13 mouse cellular contexts compared by ENCODE assay signal in the genomic region with DNA sequence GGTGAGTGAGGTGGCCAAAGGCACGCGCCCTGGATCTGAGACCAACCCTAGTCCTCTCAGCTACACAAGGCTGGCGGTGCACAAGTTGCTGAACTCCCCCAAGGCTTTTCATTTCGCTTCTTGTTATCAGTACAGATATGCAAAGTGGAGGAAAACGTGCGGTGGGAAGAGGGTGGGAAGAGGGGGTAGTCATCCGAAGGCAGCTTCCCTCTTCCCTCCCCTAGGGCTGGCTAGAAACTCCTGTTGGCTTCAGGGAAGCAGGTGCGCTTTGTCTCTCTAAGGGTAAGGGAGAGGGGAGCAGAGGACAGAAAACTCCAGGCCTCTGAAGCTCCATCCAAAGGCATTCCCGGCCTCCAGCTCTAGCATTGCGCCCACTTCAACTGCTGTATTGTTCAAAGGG. TPM values are rescaled to one million over a fixed set of nuclear protein-coding genes. Genes with fewer than 3 reads are reported as not detected.
DNase-seq lines count a peak whose midpoint lies in the region; ATAC-seq and TF ChIP-seq lines count a peak whose summit lies in the region.
"Had no signal": no experiment of that assay in that cellular context is flagged by ENCODE, and none has a peak within 500 bp of the region (broad histone marks: within the 10 kb centered on the region; RNA-seq: fewer than 3 reads in every experiment).

No protein-coding gene starts in this region.

- WGBS in heart, embryonic 11.5 days (ENCODE audit: insufficient replicate concordance) = 20% methylated on average over 10 of the region's 10 CpGs
- WGBS in embryonic facial prominence, embryonic 10.5 days = 36% methylated on average over 10 of the region's 10 CpGs
- 55% methylated on average over 10 of the region's 10 CpGs for WGBS in liver, embryonic 16.5 days (ENCODE audit: insufficient replicate concordance)

- H3K27ac ChIP-seq in heart, embryonic 11.5 days (ENCODE audit: low read depth, low read length) = no peak overlapping the region
- peak overlapping the region; percentile 92 for H3K27ac ChIP-seq in ES-E14 (ENCODE audit: insufficient read depth, low read depth, low read length, poor library complexity, severe bottlenecking)
- no peak overlapping the region for H3K27ac ChIP-seq in embryonic facial prominence, embryonic 10.5 days (replicated peaks)
- H3K27ac ChIP-seq in liver, embryonic 16.5 days (ENCODE audit: low read length) = peak overlapping the region; percentile 5; the same call in 1 of the 2 replicates
- H3K27ac ChIP-seq in left cerebral cortex, adult 2 months = no peak overlapping the region
- H3K27ac ChIP-seq: hindbrain, embryonic 10.5 days; limb, embryonic 15.5 days had no signal

- no peak for DNase-seq in heart, postnatal 25 days (ENCODE audit: low spot score)
- DNase-seq in ES-E14 (ENCODE audit: low read depth, low spot score) = no peak
- DNase-seq in embryonic facial prominence, embryonic 10.5 days (ENCODE audit: low spot score) = no peak
- no peak for DNase-seq in cerebellum, postnatal 10 days
- no peak for DNase-seq in left cerebral cortex, adult 2 months (ENCODE audit: extremely low spot score in 1 of 2, low spot score in 2 of 2)
- DNase-seq: cerebellum, adult 8-10 months; kidney, adult 2 months; lung, postnatal 36 days had no signal

- intact Hi-C loops in heart, postnatal 25 days (cut with DNase I) = no loop called here
- intact Hi-C loops in left cerebral cortex, adult 2 months (cut with DNase I) = loop anchor here (5.0 kb wide), 1 partner anchor 255 kb away; no protein-coding TSS in a partner anchor

- H3K9me3 ChIP-seq in heart, embryonic 11.5 days (replicated peaks; ENCODE audit: control insufficient read depth, low read length) = no peaks in the 10 kb centered on the region
- no peaks in the 10 kb centered on the region for H3K9me3 ChIP-seq in ES-E14 (ENCODE audit: control insufficient read depth, insufficient read depth, low read depth, low read length)
- no peaks in the 10 kb centered on the region for H3K9me3 ChIP-seq in embryonic facial prominence, embryonic 10.5 days
- no peaks in the 10 kb centered on the region for H3K9me3 ChIP-seq in liver, embryonic 16.5 days (replicated peaks; ENCODE audit: control insufficient read depth, low read length)
- H3K9me3 ChIP-seq: hindbrain, embryonic 10.5 days; limb, embryonic 15.5 days had no signal

- peaks cover 28% of the 10 kb centered on the region for H3K4me1 ChIP-seq in heart, embryonic 11.5 days (ENCODE audit: control insufficient read depth, insufficient read depth, low read length)
- H3K4me1 ChIP-seq in ES-E14 (ENCODE audit: control insufficient read depth in 2 of 2, insufficient read depth in 2 of 2, low read length in 2 of 2, poor library complexity in 1 of 2) = peaks cover 10 to 12% of the 10 kb centered on the region in 2 experiments
- H3K4me1 ChIP-seq in embryonic facial prominence, embryonic 10.5 days = peaks cover 49% of the 10 kb centered on the region
- H3K4me1 ChIP-seq in liver, embryonic 16.5 days (ENCODE audit: control insufficient read depth, low read depth, low read length) = peaks cover 54% of the 10 kb centered on the region

- H3K36me3 ChIP-seq in heart, embryonic 11.5 days (ENCODE audit: control insufficient read depth, insufficient read depth, low read length) = no peaks in the 10 kb centered on the region
- H3K36me3 ChIP-seq in ES-E14 (ENCODE audit: control insufficient read depth, insufficient read depth, low read length, poor library complexity, severe bottlenecking) = peaks cover 35% of the 10 kb centered on the region
- H3K36me3 ChIP-seq in embryonic facial prominence, embryonic 10.5 days (replicated peaks) = 0 out of 2 replicates have a peak, but pooled peaks cover 10% of the 10 kb centered on the region
- H3K36me3 ChIP-seq in liver, embryonic 16.5 days (ENCODE audit: control insufficient read depth, insufficient read depth) = peaks cover 28% of the 10 kb centered on the region
- H3K36me3 ChIP-seq: hindbrain, embryonic 10.5 days; limb, embryonic 15.5 days had no signal

- H3K27me3 ChIP-seq in heart, embryonic 11.5 days (ENCODE audit: control insufficient read depth, insufficient read depth, low read length) = peaks cover 13% of the 10 kb centered on the region
- peaks cover 60% of the 10 kb centered on the region for H3K27me3 ChIP-seq in embryonic facial prominence, embryonic 10.5 days (replicated peaks; ENCODE audit: low read depth, poor library complexity, severe bottlenecking)
- H3K27me3 ChIP-seq in liver, embryonic 16.5 days (ENCODE audit: control insufficient read depth, insufficient read depth, low read depth, low read length) = peaks cover 12% of the 10 kb centered on the region

- ATAC-seq in heart, embryonic 11.5 days (replicated peaks; ENCODE audit: insufficient number of reproducible peaks, low FRiP score, low TSS enrichment) = no peak
- ATAC-seq in liver, embryonic 16.5 days (ENCODE audit: low read depth) = no peak
- ATAC-seq: midbrain, embryonic 16.5 days had no signal

- 0 out of 2 replicates have a peak overlapping the region, but pooled peaks have one; percentile 3 for H3K9ac ChIP-seq in heart, embryonic 11.5 days (ENCODE audit: low read depth, low read length)
- peak overlapping the region; percentile 61 for H3K9ac ChIP-seq in ES-E14 (ENCODE audit: insufficient read depth, low read depth, low read length, poor library complexity, severe bottlenecking)
- peak overlapping the region; percentile 0; the same call in 1 of the 2 replicates for H3K9ac ChIP-seq in liver, embryonic 16.5 days (ENCODE audit: low read depth, low read length)
- H3K9ac ChIP-seq: limb, embryonic 15.5 days had no signal

- TF ChIP-seq CTCF in left cerebral cortex, adult 2 months (IDR thresholded peaks at IDR 0.05) = no peak

- in situ Hi-C loops in ES-E14 (cut with MboI; ENCODE audit: low sequenced_read_pairs in 2 of 2, unreplicated experiment in 2 of 2) = no loop called here

- peak overlapping the region; percentile 1; the same call in 1 of the 2 replicates for H3K4me3 ChIP-seq in heart, embryonic 11.5 days (ENCODE audit: low read depth, low read length)
- peak overlapping the region; percentile 56 to 97 for H3K4me3 ChIP-seq in ES-E14 (ENCODE audit: insufficient read depth in 1 of 2, low read depth in 1 of 2, low read length in 2 of 2, poor library complexity in 1 of 2, severe bottlenecking in 1 of 2)
- H3K4me3 ChIP-seq in embryonic facial prominence, embryonic 10.5 days = peak overlapping the region; percentile 71; the same call in 1 of the 2 replicates
- H3K4me3 ChIP-seq in liver, embryonic 16.5 days (ENCODE audit: low read depth, low read length) = no peak overlapping the region
- no peak overlapping the region for H3K4me3 ChIP-seq in left cerebral cortex, adult 2 months
- H3K4me3 ChIP-seq: hindbrain, embryonic 10.5 days; limb, embryonic 15.5 days had no signal

- peak overlapping the region; percentile 55 for H3K4me2 ChIP-seq in heart, embryonic 11.5 days
- 0 out of 2 replicates have a peak overlapping the region, but pooled peaks have one; percentile 90 for H3K4me2 ChIP-seq in liver, embryonic 16.5 days (ENCODE audit: low read depth, low read length)
- H3K4me2 ChIP-seq: limb, embryonic 15.5 days had no signal

TF ChIP-seq in ES-E14, 5 proteins besides CTCF, POLR2A, EP300 and RAD21:
- TF ChIP-seq ZNF384 (IDR thresholded peaks at IDR 0.05; ENCODE audit: low read depth, low read length) = no peak
- TF ChIP-seq ZC3H11A (IDR thresholded peaks at IDR 0.05; ENCODE audit: borderline replicate concordance, low read depth, low read length) = no peak
- TF ChIP-seq HCFC1 (IDR thresholded peaks at IDR 0.05; ENCODE audit: borderline replicate concordance, insufficient read depth, low read length) = no peak
- TF ChIP-seq MAFK (IDR thresholded peaks at IDR 0.05; ENCODE audit: insufficient read depth, low read depth, low read length) = no peak
- no peak for TF ChIP-seq CHD2 (IDR thresholded peaks at IDR 0.05; ENCODE audit: low read depth, low read length)

RNA-seq across cellular contexts. Expression of a gene that starts 5.4 kb away (rescaled TPM):
- polyA plus RNA-seq in heart, embryonic 11.5 days (2014; fragmentation: Nextera tagmentation; extraction: Ambion mirVana) = 1.4 and 2.2 TPM in 2 replicates
- total RNA-seq in heart, postnatal 25 days (2021) = 1 to 10 TPM; 4.0 to 5.8 TPM
- total RNA-seq in ES-E14 (2012; rRNA removed) = 84.7 and 142 TPM in 2 replicates
- 1.8 and 2.0 TPM in 2 replicates for polyA plus RNA-seq in embryonic facial prominence, embryonic 10.5 days (2016; fragmentation: Nextera tagmentation; extraction: Ambion mirVana)
- 1.9 and 2.2 TPM in 2 replicates for polyA plus RNA-seq in liver, embryonic 16.5 days (2015; fragmentation: Nextera tagmentation; extraction: Ambion mirVana)
- total RNA-seq in left cerebral cortex, adult 2 months (2021) = 1 to 10 TPM in 1 of 2 experiments, under 1 TPM in 1; 0.93 to 1.4 TPM

RNA-seq across cellular contexts. Expression of a gene that starts 41.9 kb away (rescaled TPM):
- 6.1 and 6.8 TPM in 2 replicates for polyA plus RNA-seq in heart, embryonic 11.5 days (2014; fragmentation: Nextera tagmentation; extraction: Ambion mirVana)
- total RNA-seq in heart, postnatal 25 days (2021) = 10 to 100 TPM; 16.9 to 17.6 TPM
- total RNA-seq in ES-E14 (2012; rRNA removed) = 14.6 and 24.9 TPM in 2 replicates
- 5.8 and 6.1 TPM in 2 replicates for polyA plus RNA-seq in embryonic facial prominence, embryonic 10.5 days (2016; fragmentation: Nextera tagmentation; extraction: Ambion mirVana)
- 0.61 and 0.84 TPM in 2 replicates for polyA plus RNA-seq in liver, embryonic 16.5 days (2015; fragmentation: Nextera tagmentation; extraction: Ambion mirVana)
- 10 to 100 TPM; 19.7 to 20.2 TPM for total RNA-seq in left cerebral cortex, adult 2 months (2021)

Comparison
In these comparisons a context has a peak if more than half of its experiments do, and no peak if none do; other contexts are left out.
1. H3K27ac ChIP-seq: peak in ES-E14 (single experiment) and liver, embryonic 16.5 days (single experiment); none in heart, embryonic 11.5 days (single experiment), embryonic facial prominence, embryonic 10.5 days (single experiment) and left cerebral cortex, adult 2 months (single experiment).
2. H3K4me3 ChIP-seq: peak in heart, embryonic 11.5 days (single experiment), ES-E14 (2 of 2) and embryonic facial prominence, embryonic 10.5 days (single experiment); none in liver, embryonic 16.5 days (single experiment) and left cerebral cortex, adult 2 months (single experiment).
3. H3K9ac ChIP-seq: peak in every context shown above with its lines; median percentile 61 in ES-E14; 3 in heart, embryonic 11.5 days; 0 in liver, embryonic 16.5 days.
4. RNA of a gene that starts 5.4 kb away (total RNA-seq): 84.7 to 142 TPM in ES-E14; 4.0 to 5.8 TPM in heart, postnatal 25 days and 0.93 to 1.4 TPM in left cerebral cortex, adult 2 months; every median in the first group is over 10 times any median in the second.